Mouse (Mus musculus): Measurements from ENCODE around the gene Ccdc106.
"Not testable (repeated sequence)": the region's sequence is repeated elsewhere in the genome, so short reads cannot be mapped to it uniquely, and the experiment has no call there.

Ccdc106 gene

DNA sequence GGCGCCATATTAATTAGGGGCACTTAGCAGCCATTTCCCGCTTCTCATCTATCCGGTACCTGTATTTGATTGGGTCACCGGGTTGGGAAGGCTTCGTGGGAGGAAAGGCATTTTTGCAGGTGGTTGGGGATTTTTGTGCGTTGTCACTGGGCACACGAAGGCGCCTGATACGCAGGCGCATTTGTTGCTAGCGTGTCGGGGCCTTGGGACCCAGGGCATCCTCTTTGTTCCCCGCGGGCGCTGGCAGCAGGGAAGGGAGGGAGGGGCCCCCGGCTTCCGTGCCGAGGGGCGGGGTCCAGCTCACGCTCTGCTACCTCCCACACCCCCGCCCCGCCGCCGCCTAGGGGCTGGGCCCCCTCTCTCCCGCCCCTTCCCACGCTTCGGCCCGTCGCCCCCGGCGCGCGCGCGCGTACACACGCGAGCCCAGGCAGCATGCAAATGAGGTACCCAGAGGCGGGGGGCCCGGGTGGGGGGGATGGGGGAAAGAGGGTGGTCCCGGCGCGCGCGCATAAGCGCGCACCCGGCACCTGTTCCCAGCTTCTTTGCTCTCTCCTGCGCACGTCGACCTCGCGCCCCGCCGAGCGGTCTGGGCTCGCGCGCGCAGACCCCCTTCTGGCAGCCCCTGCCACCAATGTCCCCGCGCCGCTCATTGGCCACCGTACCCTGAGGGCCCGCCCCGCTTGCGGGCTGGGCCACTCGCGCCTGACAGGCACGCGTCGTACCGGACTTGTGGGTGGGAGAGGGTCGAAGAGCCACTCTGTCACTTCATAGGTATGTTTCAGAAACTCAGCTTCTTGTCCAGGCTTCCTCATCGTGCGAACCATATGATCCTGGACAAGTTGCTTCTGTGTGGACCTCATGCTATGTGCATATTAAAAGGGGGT is 5.0 kb upstream of the Ccdc106 start, which contains the start of gene Gm44973:
Gene Gm44973, plus strand, starts transcription at position 379 of the 884 bp plus-strand sequence.
- DNase-seq (ENCODE audit: low spot score), result peak; percentile 95

DNA sequence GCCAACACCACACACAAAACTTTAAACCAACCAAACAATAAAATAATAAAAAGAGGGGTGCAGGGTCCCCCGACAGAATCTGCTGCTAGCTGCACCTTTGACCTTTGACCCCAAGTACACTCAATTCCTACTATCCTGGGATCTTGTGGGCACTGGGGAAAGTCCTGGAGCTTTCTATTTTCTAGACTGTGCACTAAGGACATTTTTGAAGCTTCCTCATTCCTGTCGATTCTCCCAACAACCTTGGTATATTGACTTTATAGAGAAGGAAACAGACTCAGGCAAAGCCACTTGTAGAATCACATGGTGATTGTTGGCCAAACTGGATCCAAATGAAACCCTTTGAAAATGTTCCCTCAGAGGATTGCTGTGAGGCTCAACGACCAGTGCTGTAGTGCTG is 4.3 kb upstream of the Ccdc106 start:
- no peak for DNase-seq (ENCODE audit: low spot score)

DNA sequence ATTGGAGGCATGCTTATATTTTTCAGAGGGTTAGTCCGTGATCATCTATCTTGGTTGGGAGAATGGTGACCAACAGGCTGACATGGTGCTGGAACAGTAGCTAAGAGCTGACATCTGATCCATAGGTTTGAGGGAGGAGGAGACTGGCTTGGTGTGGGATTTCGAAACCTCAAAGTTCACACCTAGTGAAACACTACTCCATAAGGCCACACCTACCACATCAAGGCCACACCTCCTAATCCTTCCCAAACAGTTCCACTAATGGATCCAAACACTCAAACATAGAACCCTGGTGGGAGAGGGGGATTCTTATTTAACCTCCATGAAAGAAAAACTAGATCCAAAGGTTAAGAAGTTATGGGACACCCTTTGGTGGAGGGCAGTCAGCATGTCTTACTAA is 3.4 kb upstream of the Ccdc106 start:
- no peak for DNase-seq (ENCODE audit: low spot score)

DNA sequence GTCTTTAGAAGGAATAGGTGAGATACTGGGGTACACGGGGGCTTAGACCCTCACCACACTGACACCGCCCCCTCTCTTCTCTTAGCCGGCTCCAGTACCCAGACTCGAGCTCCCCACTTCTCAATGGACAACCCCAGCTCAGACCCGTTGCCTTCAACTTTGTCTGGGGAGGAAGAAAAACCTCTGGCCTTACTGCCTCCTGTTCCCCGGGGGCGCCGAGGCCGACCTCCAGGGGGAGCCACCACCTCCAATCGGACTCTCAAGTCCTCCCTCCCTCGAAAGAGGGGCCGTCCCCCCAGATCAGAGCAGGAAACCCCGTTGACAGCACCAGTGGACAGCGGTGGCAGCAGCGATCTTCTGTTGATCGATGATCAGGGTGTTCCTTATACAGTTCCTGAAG is 3.0 kb upstream of the Ccdc106 start:
- no peak for DNase-seq (ENCODE audit: low spot score)

DNA sequence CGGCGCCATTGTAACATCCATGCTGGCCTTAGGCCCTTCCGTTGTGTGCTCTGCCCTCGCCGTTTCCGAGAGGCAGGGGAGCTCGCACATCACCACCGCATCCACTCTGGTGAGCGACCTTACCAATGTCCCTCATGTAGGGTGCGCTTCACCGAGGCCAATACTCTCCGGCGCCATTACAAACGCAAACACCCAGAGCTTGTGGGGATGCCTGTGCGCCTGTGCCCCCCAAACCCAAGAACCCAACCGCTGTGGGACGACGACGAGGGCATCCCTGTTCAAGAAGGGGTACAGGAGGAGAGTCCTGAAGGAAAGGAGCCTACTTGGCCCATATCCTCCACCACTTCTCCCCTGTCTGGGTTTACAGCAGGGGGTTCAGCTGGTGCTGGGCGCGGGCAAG is 2.4 kb upstream of the Ccdc106 start:
- no peak for DNase-seq (ENCODE audit: low spot score)

DNA sequence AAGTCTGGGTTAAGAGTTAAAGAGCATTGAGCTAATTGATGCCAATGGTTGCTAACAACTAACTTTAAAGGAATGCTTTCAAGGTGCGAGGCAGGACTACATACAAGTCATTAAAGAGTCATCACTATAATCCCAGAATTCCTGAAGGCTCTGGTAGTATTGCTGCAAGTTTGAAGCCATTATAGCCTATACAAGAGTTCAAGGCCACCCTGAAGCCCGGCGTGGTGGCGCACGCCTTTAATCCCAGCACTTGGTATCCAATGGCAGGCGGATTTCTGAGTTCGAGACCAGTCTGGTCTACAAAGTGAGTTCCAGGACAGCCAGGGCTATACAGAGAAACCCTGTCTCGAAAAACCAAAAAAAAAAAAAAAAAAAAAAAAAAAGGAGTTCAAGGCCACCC is 777 bp upstream of the Ccdc106 start:
- not testable (repeated sequence) for DNase-seq (ENCODE audit: low spot score)

DNA sequence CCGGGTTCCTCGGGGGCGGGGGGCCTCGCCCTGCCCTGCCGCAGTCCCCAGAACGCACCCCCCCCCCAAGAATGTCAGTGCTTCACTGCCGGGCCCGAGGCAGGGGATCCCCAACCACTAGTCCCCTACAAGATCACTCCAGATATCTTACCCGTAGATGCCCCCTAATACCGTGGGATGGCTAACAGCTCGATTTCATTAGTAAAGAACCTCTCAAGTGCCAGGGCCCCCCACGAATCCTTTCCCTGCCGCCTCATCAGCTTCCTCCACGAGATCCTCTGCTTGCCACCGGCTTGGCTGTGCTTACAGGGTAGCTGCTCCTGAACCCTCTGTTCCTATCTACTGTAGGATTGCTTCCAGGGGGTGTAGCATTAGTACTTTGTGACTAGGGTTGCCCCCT is 332 bp downstream of the Ccdc106 start:
- DNase-seq (ENCODE audit: low spot score), result no peak

DNA sequence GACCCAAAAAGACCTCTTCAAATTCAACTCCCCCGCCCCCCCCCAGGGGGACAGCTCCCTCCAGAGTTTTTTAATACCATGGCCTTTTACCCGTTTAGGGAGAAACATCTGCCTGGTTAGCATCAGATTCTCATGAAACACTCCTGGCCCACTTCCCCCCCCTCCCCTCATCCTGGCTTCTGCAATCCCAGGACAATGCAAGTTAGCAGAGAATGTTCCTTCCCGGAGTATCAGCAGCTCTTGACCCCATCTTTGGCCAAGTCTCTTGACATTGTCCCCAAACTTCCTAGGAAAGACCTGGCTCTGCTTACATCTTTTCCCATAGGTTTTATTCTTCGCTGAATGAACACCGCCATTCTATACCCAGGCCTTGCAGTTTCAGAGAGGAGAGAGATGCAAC is 844 bp downstream of the Ccdc106 start:
- DNase-seq (ENCODE audit: low spot score), result no peak

DNA sequence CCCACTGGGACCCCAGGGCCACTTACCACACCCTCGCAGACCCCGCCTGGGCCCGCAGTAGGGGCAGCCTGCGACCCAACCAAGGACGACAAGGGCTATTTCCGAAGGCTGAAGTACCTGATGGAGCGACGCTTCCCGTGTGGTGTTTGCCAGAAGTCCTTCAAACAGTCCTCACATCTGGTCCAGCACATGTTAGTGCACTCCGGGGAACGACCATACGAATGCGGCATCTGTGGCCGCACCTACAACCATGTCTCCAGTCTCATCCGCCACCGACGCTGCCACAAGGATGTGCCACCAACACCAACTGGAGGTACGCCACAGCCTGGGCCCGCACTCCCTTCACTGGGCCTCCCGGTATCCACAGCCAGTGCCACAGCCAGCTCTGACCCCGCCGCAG is 9.2 kb downstream of the Ccdc106 start:
- DNase-seq (ENCODE audit: low spot score), result no peak

DNA sequence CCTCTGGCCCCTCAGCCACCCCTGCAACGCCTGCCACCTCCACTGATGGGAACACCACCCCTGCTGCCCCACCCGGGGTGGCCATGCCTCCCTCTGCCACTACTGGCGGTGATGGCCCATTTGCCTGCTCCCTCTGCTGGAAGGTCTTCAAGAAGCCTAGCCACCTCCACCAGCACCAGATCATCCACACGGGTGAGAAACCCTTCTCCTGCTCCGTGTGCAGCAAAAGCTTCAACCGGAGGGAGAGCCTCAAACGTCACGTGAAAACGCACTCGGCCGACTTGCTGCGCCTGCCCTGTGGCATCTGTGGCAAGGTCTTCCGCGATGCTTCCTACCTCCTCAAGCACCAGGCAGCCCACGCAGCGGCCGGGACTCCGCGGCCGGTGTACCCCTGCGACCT is 9.6 kb downstream of the Ccdc106 start:
- no peak for DNase-seq (ENCODE audit: low spot score)

DNA sequence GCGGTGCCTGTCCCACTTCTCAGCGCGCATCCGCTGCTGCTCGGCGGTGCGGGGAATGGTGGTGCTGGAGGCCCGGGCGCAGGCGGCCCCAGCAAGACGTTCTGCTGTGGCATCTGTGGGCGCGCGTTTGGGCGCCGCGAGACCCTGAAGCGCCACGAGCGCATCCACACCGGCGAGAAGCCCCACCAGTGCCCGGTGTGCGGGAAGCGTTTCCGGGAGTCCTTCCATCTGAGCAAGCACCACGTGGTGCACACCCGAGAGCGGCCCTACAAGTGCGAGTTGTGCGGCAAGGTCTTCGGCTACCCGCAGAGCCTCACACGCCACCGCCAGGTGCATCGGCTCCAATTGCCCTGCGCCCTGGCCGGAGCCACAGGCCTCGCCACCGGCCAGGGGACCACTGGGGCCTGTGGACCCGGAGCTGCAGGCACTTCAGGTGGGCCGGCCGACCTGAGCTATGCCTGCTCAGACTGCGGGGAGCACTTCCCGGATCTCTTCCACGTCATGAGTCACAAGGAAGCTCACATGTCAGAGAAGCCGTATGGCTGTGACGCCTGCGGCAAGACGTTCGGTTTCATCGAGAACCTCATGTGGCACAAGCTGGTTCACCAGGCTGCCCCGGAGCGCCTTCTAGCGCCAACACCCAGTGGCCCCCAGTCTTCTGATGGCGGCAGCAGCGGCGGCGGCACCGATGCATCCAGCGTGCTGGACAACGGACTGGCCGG is 10.4 kb downstream of the Ccdc106 start:
- no peak for DNase-seq (ENCODE audit: low spot score)

DNA sequence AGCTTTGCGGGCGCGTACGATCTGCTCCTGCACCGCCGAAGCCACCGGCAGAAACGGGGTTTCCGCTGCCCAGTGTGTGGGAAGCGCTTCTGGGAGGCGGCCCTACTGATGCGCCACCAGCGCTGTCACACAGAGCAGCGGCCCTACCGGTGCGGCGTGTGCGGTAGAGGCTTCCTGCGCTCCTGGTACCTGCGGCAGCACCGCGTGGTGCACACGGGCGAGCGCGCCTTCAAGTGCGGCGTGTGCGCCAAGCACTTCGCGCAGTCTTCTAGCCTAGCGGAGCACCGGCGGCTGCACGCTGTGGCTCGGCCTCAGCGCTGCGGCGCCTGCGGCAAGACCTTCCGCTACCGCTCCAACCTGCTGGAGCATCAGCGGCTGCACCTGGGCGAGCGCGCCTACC is 11.1 kb downstream of the Ccdc106 start:
- DNase-seq (ENCODE audit: low spot score), result no peak

DNA sequence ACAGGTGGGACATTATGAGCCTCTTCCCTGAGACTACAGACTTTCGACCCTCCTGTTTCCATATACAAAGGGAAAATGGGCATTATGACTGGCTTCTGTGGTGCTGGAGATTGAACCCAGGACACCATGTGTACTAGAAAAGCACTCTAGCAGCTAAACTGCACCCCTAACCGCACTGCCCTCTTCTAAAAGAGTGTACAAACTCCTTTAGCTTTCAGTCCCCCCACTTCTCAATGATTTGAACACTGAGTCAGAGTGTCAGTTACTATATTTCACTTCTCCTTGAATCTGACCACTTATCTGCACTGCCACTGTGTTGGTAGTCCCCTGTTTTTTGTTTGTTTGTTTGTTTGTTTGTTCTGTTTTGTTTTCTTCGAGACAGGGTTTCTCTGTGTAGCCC is 13.5 kb downstream of the Ccdc106 start, which contains the start of gene 4632433K11Rik:
Gene 4632433K11Rik, plus strand, starts transcription at position 301 of the 400 bp plus-strand sequence.
- no peak for DNase-seq (ENCODE audit: low spot score)

DNA sequence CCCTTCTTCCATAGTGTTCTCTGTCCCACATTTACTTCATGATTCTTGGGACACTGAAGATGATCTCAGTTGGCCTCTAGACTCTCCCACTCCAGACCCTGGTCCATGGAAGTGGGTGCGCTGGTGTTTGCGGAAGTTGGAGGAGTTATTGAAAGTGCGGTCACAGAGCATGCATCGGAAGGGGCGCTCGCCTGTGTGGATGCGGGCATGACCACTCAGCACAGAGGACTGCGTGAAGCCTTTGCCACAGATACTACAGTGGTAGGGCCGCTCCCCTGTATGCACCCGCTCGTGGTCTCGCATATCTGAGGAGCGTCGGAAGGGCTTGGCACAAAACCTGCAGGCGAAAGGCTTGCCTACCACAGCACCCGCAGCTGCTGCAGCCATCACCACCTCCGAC is 15.3 kb downstream of the Ccdc106 start:
- no peak for DNase-seq (ENCODE audit: low spot score)

DNA sequence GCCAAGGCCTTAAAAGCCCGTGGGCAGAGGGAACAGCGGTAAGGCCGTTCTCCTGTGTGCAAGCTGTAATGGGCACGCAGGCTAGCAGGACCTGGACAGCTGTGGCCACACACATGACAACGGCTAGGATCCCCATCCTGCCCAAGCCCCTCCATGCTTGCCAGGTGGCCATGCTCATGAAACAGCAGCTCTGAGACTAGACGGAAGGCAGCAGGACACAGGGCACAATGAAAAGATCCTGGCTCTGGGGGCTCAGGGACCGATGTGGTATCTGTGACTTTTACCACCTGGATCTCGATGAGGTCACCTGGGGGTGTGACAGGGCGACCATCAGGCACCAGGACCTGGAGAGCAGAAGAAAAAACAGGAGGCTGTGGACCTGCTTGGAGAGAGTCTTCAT is 15.8 kb downstream of the Ccdc106 start:
- DNase-seq (ENCODE audit: low spot score), result no peak

DNA sequence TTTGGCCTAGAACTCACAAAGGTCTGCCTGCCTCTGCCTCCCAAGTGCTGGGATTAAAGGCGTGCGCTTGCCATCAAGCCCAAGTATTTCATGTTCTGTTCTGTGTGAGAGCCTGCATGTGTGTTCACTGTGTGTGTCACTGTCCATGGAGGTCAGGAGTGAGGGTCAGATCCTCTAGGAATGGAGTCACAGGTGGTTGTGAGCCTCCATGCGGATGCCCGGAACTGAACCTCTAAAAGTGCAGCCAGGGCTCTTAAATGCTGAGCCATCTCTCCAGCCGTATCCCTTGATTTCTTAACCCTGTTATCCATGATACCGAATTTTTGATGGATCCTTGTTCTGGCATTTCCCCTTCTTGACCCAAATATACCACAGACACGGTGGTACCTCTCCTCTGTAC is 16.7 kb downstream of the Ccdc106 start:
- no peak for DNase-seq (ENCODE audit: low spot score)

DNA sequence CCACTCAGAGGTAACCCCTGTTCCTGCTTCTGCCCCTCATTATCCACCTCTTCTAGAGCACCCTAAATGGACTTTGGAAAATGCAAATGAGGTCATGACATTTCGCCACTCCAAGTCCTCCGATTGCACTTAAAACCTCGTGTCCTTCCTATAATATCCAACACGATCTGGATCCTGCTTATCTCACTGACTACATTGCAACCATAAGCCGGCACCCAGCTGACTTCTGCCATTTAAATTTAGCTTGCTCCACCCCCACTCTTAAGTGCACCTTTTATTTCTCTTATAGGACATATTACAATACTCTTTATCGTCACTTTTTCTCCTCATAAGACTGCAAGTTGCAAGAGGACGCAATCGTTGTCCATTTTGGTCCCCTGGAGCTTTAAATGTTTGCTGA is 17.1 kb downstream of the Ccdc106 start:
- no peak for DNase-seq (ENCODE audit: low spot score)

DNA sequence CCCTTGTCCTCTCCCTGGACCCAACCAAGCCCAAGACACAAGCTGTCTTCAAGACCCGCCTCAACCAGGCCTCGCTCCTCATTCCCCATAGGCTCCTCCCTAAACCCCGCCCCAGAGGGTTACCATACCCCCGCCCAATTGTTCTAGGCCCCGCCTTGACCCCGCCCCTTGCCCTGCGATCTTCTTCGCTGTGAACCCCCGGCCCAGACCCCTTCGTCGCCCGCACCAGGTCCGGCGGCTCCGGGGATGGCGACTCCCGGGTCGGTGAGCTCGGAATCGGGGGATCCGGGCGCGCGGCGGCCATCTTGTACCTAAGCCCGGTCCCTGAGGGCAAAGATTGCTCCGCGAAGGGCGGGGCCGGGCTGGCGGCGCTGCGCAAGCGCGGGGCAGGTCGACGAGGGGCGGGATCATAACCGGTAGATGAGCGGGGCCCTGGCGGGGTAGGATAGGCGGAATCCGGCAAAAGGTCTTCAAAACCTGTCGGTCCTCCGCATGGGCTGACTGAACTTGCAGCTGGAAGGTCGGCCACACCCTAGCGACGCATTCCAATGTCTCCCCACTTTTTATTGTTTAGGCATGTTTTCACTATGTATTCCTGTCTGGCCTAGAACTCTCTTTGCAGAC is 17.9 kb downstream of the Ccdc106 start, which contains the start of gene Zfp784:
Gene Zfp784, minus strand, starts transcription at position 338 of the 624 bp plus-strand sequence.
- DNase-seq (ENCODE audit: low spot score), result peak; percentile 95

DNA sequence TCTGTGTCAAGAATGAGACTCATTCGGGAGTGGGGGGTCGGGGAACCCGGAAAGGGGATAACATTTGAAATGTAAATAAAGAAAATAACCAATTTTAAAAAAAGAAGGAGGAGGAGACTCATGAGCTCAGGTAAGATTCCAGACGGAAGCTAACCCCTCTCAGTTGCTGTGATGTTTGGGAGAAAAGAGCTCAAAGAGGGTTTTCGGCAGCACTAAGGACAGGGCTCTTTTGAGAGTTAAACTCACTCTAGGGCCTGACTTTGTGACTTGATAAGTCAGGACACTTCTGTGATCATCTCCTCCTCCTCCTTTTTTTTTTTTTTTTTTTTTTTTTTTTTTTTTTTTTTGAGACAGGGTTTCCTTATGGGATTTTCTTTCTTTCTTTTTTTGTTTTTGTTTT is 18.6 kb downstream of the Ccdc106 start:
- DNase-seq (ENCODE audit: low spot score), result no peak

DNA sequence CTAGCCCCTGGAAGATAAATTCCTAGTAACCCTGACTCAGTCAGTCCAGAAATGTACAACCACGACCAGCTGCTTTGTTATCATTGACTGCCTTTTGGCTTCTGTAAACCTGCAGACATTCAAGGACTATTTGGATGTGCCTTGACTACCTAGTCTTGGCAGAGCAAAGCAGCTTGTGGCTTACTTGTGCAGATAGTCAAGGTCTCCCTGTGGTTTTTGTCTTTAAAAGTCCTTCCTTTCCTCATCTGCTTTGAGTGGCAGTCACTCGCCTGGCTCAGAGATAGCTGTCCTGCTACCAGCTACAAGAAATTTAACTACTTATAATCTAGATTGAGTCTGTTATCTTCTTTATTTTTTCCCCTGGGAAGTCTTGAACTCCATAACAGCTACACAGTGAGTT is 24.6 kb downstream of the Ccdc106 start:
- no peak for DNase-seq (ENCODE audit: low spot score)

DNA sequence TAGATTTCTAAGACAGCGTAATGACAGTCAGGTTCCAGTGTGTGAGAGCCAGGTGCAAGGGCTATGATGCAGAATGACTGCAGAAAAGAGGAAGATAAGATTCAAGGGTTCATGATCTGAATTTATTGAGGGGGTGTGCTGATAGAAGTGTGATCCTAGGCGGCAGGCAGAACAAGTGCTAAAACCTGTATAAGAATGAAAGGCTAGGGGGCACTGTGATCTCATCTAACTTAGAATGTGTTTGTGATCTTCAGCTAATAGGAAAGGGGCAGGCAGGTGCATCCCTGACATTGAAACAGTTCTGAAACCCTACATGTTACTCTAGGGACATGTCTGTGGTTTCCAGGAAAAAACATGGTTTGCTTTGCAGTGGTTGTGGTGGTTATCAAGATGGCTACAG is 25.8 kb downstream of the Ccdc106 start:
- DNase-seq (ENCODE audit: low spot score), result no peak

DNA sequence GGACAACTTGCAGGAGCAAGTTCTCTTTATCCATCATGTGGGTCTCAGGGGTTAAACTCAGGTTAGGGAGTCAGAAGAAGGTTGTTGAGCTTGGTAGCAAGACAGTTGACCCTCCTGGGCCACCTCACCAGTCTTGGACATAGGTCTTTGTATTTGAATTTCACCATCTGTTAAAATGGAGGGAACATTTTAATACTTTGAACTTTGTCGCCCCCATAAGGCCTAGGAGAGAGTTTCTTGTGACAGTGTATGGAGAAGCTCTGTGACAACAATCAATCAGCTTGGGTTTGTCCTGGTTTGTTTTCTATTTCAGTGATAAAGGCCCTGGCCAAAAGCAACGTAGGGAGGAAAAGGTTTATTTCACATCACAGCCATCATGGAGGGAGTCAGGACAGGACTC is 27.0 kb downstream of the Ccdc106 start:
- DNase-seq (ENCODE audit: low spot score), result no peak

Data from urinary bladder, postnatal 14 days (tissue).